Mouse (Mus musculus): ENCODE results near the gene Coq9. TPM values are rescaled to one million over a fixed set of nuclear protein-coding genes. Genes with fewer than 3 reads are reported as not detected.

Coq9 gene
- polyA plus RNA-seq, 2 experiments: 38.5 to 44.3 TPM

DNA sequence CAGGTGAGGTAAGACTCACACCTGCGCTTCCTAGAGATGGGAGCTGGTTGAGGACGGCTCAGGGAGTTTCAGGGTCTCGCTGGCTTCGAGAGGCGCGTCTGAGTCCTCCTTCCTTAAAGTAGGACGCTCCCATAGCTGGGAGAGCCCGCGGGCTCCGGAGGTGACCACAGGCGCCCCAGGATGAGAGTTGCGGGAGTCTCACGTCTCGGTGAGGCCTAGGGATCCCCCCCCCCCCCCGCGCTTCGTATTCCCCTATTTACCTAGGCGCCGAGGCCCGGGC lies 37.7 kb downstream of the Coq9 start:
- under 1% methylated on average over 20 of the region's 20 CpGs for WGBS (ENCODE audit: insufficient replicate concordance)

DNA sequence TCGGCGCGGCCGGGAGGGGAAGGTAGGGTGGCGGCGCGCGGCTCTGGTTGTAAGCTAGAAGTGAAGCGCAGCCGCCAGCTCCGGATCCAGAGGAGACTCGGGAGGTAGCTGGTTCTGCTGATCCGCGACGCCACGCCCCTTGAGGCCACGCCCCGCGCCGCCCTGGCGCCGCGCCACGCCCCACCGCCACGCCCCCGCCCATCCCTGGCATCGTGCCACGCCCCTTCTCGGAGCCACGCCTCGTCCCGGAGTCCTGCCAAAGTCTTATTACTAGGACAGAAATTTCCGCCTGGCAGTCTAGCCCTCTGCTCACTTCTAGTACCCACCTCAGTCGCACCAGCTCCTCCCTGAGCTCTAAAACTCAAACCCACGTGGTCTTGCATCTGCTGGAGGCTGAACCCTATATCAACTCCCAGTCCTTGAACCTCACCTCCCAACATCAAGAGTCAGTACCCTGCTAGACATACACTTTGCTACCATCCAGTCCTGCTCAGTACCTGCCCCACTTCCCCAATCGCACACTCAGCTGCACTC lies 38.1 kb downstream of the Coq9 start, which contains the start of gene Dok4:
TSS of gene Dok4 (minus strand) at position 134 of the 534 bp plus-strand sequence.
- H3K9ac ChIP-seq (replicated peaks): peak within 1 kb of the TSS; percentile 83
- TF ChIP-seq CTCF (IDR thresholded peaks at IDR 0.05; ENCODE audit: low read depth) (no peak), EP300 (IDR thresholded peaks at IDR 0.05; ENCODE audit: low read depth) (no peak)
- H3K36me3 ChIP-seq (replicated peaks; ENCODE audit: control insufficient read depth, insufficient read depth, low read depth): no peaks in the 10 kb centered on the region; the same call in 1 of the 2 replicates
- WGBS (ENCODE audit: insufficient replicate concordance): 1% methylated on average over 33 of the region's 37 CpGs
- peak within 1 kb of the TSS; percentile 71 for H3K4me2 ChIP-seq (ENCODE audit: low read depth)
- H3K4me1 ChIP-seq (replicated peaks; ENCODE audit: control insufficient read depth in 2 of 2, insufficient read depth in 2 of 2, low read length in 1 of 2): peaks cover 21 to 24% of the 10 kb centered on the region in 2 experiments
- H3K27me3 ChIP-seq (ENCODE audit: control insufficient read depth, insufficient read depth, low read length): peaks cover 8% of the 10 kb centered on the region
- ATAC-seq (ENCODE audit: insufficient read depth) (peak; percentile 85), DNase-seq (ENCODE audit: low read depth in 3 of 3, low spot score in 3 of 3) (peak; percentile 79 to 82 (median 80))
- H3K4me3 ChIP-seq (ENCODE audit: insufficient read depth in 1 of 2, low read depth in 2 of 2, low read length in 2 of 2): peak within 1 kb of the TSS; percentile 73 to 81
- H3K9me3 ChIP-seq (ENCODE audit: control insufficient read depth, low read length): no peaks in the 10 kb centered on the region
- H3K27ac ChIP-seq: peak within 1 kb of the TSS; percentile 74

More for the DNA sequence above, 37.7 kb downstream of the Coq9 start:
- peak overlapping the region; percentile 71 for H3K4me2 ChIP-seq (ENCODE audit: low read depth)
- peak overlapping the region; percentile 74 for H3K27ac ChIP-seq
- TF ChIP-seq EP300 (IDR thresholded peaks at IDR 0.05; ENCODE audit: low read depth) (no peak), CTCF (IDR thresholded peaks at IDR 0.05; ENCODE audit: low read depth) (no peak)
- H3K4me3 ChIP-seq (ENCODE audit: insufficient read depth in 1 of 2, low read depth in 2 of 2, low read length in 2 of 2): peak overlapping the region; percentile 73 to 81
- ATAC-seq (ENCODE audit: insufficient read depth) (peak; percentile 37), DNase-seq (ENCODE audit: low read depth in 3 of 3, low spot score in 3 of 3) (no peak)
- peaks cover 8% of the 10 kb centered on the region for H3K27me3 ChIP-seq (ENCODE audit: control insufficient read depth, insufficient read depth, low read length)
- no peaks in the 10 kb centered on the region; the same call in 1 of the 2 replicates for H3K36me3 ChIP-seq (replicated peaks; ENCODE audit: control insufficient read depth, insufficient read depth, low read depth)
- H3K4me1 ChIP-seq (replicated peaks; ENCODE audit: control insufficient read depth in 2 of 2, insufficient read depth in 2 of 2, low read length in 1 of 2): peaks cover 21 to 26% of the 10 kb centered on the region in 2 experiments
- no peaks in the 10 kb centered on the region for H3K9me3 ChIP-seq (ENCODE audit: control insufficient read depth, low read length)
- H3K9ac ChIP-seq (replicated peaks): peak overlapping the region; percentile 83

DNA sequence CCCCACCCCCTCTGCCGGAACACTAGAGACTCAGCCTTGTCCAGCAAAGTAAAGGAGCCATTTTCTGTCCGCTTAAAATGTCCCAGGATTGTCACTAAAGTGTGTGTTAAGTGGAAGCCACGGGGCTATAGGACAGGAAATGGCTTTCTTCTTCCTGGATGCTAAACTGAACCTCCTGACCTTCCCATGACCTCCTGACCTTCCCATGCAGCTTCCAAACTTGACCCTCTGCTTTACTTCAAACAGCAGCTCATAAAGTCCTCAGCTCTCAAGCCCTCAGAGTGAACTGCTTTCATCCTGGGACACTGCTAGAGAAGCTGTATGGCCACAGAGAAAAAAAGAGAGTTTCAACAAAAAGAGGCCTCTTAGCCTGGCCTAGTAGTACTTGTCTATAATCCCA lies 38.7 kb downstream of the Coq9 start:
- no peak for TF ChIP-seq CTCF (IDR thresholded peaks at IDR 0.05; ENCODE audit: low read depth)
- TF ChIP-seq EP300 (IDR thresholded peaks at IDR 0.05; ENCODE audit: low read depth): no peak
- Histone ChIP-seq H3K9me3 (ENCODE audit: control insufficient read depth, low read length) (no peaks in the 10 kb centered on the region), H3K4me2 (ENCODE audit: low read depth) (peak overlapping the region; percentile 71), H3K36me3 (replicated peaks; ENCODE audit: control insufficient read depth, insufficient read depth, low read depth) (no peaks in the 10 kb centered on the region; the same call in 1 of the 2 replicates), H3K4me3 (ENCODE audit: insufficient read depth in 1 of 2, low read depth in 2 of 2, low read length in 2 of 2) (no peak overlapping the region), H3K27ac (peak overlapping the region; percentile 28), H3K9ac (replicated peaks) (peak overlapping the region; percentile 15; the same call in 1 of the 2 replicates), H3K27me3 (ENCODE audit: control insufficient read depth, insufficient read depth, low read length) (peaks cover 8% of the 10 kb centered on the region), H3K4me1 (replicated peaks; ENCODE audit: control insufficient read depth in 2 of 2, insufficient read depth in 2 of 2, low read length in 1 of 2) (peaks cover 20 to 21% of the 10 kb centered on the region in 2 experiments)
- no peak for ATAC-seq (ENCODE audit: insufficient read depth)
- WGBS (ENCODE audit: insufficient replicate concordance): 31% methylated on average over 3 of the region's 3 CpGs
- no peak for DNase-seq (ENCODE audit: low read depth in 3 of 3, low spot score in 3 of 3)

DNA sequence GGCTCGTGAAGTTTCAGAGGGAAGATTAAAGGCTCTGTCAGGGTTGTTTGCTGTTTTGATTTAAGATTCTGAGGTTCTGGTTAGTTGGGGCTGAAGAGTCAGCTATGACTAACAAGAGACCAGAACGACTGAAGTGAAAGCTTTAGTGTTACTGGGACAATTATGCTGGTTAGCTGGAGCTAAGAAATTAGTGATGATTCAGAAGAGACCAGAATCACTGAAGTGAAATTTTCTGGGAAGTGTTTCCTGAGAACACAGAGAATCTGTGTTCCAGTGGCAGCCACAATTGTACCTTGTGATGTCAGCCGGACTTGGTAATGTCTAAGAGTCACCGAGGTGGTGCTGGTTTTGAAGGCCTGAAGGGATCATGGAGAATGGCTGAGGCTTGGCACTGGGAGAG lies 42.6 kb downstream of the Coq9 start:
- no peak overlapping the region for H3K4me2 ChIP-seq (ENCODE audit: low read depth)
- no peak overlapping the region for H3K9ac ChIP-seq (replicated peaks)
- peaks cover 7 to 10% of the 10 kb centered on the region in 2 experiments for H3K4me1 ChIP-seq (replicated peaks; ENCODE audit: control insufficient read depth in 2 of 2, insufficient read depth in 2 of 2, low read length in 1 of 2)
- no peaks in the 10 kb centered on the region for H3K36me3 ChIP-seq (replicated peaks; ENCODE audit: control insufficient read depth, insufficient read depth, low read depth)
- ATAC-seq (ENCODE audit: insufficient read depth) (no peak), DNase-seq (ENCODE audit: low read depth in 3 of 3, low spot score in 3 of 3) (no peak)
- no peak overlapping the region for H3K4me3 ChIP-seq (ENCODE audit: insufficient read depth in 1 of 2, low read depth in 2 of 2, low read length in 2 of 2)
- no peak overlapping the region for H3K27ac ChIP-seq
- no peaks in the 10 kb centered on the region for H3K9me3 ChIP-seq (ENCODE audit: control insufficient read depth, low read length)
- WGBS (ENCODE audit: insufficient replicate concordance): 49% methylated on average over 4 of the region's 4 CpGs
- TF ChIP-seq CTCF (IDR thresholded peaks at IDR 0.05; ENCODE audit: low read depth): no peak
- TF ChIP-seq EP300 (IDR thresholded peaks at IDR 0.05; ENCODE audit: low read depth): no peak
- H3K27me3 ChIP-seq (ENCODE audit: control insufficient read depth, insufficient read depth, low read length): no peaks in the 10 kb centered on the region

DNA sequence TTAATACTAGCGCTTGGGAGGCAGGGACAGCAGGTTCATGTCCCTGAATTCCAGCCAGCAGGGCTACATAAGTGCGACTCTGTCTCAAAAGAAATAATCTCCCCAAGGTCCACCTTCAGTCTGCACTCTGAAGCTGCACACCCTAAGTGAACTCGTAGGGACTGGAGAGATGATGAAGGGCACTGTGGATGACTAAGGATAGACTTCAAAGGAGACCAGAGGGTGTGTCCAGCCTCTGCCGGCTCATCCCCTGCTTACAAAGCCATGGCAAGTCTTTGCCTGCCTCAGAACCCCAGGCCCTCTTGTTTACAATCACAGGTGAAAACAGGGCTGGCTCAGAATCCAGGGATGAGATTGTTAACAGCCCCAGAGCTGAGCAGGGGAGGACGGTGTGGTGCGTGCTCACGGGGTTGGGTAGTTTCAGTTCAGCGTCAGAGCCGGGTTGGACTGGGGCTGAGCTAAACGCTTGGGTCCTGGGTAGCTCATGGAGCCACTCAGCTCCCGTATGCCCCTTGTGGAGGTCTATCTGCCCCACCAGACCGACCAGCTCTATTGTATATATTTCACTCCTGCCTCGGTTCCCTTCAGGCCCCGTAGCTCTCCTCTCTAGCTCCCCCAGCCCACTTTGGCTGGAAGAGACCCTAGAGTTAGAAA lies 50.4 kb downstream of the Coq9 start:
- H3K36me3 ChIP-seq (replicated peaks; ENCODE audit: control insufficient read depth, insufficient read depth, low read depth): no peaks in the 10 kb centered on the region
- H3K4me3 ChIP-seq (ENCODE audit: insufficient read depth in 1 of 2, low read depth in 2 of 2, low read length in 2 of 2): peak overlapping the region; percentile 11 to 37; a peak in 1 of 4 replicates
- ATAC-seq (ENCODE audit: insufficient read depth): peak; percentile 78
- H3K9me3 ChIP-seq (ENCODE audit: control insufficient read depth, low read length): no peaks in the 10 kb centered on the region
- WGBS (ENCODE audit: insufficient replicate concordance): 27% methylated on average over 14 of the region's 14 CpGs
- DNase-seq (ENCODE audit: low read depth in 3 of 3, low spot score in 3 of 3): no peak
- peak overlapping the region; percentile 43 for H3K9ac ChIP-seq (replicated peaks)
- H3K27me3 ChIP-seq (ENCODE audit: control insufficient read depth, insufficient read depth, low read length): peaks cover 3% of the 10 kb centered on the region
- H3K4me2 ChIP-seq (ENCODE audit: low read depth): peak overlapping the region; percentile 56
- no peak for TF ChIP-seq EP300 (IDR thresholded peaks at IDR 0.05; ENCODE audit: low read depth)
- no peak for TF ChIP-seq CTCF (IDR thresholded peaks at IDR 0.05; ENCODE audit: low read depth)
- H3K27ac ChIP-seq: no peak overlapping the region
- peaks cover 6 to 14% of the 10 kb centered on the region in 2 experiments; a peak in 3 of 4 replicates for H3K4me1 ChIP-seq (replicated peaks; ENCODE audit: control insufficient read depth in 2 of 2, insufficient read depth in 2 of 2, low read length in 1 of 2)
